Mouse (Mus musculus) heart, embryonic 14.5 days (tissue): Measurements from ENCODE around the gene Slc2a9. TPM values are rescaled to one million over a fixed set of nuclear protein-coding genes. Genes with fewer than 3 reads are reported as not detected.

Experiments used
- ATAC-seq: fragments of 200-750 bp; cut with Nextera tagmentation; 2 replicates; pipeline ENCODE4 v1.8.0; 2017; ENCODE audit warnings: low read depth, moderate TSS enrichment; ENCODE audit not compliant: insufficient number of reproducible peaks, insufficient read depth, low FRiP score
- H3K27ac ChIP-seq, 2 experiments: fragments of 200-500 bp in 1 of 2; fragments of 300-500 bp in 1 of 2; sonication (generic) in 1 of 2; replicated peaks in 1 of 2; 2 replicates each; pipeline ENCODE4 v1.5.1; 2012 to 2014; ENCODE audit warnings: low read depth in 2 of 2, low read length in 2 of 2, control low read depth in 1 of 2, mild to moderate bottlenecking in 1 of 2, mixed read lengths in 1 of 2; ENCODE audit not compliant: control insufficient read depth in 1 of 2, insufficient read depth in 1 of 2
- H3K27me3 ChIP-seq: fragments of 300-500 bp; sonication (generic); 2 replicates; pipeline ENCODE4 v1.6.1; 2014; ENCODE audit warnings: mild to moderate bottlenecking, low read length, control low read depth; ENCODE audit not compliant: control insufficient read depth, insufficient read depth
- H3K36me3 ChIP-seq: fragments of 300-500 bp; sonication (generic); 2 replicates; pipeline ENCODE4 v1.6.1; 2014; ENCODE audit warnings: mild to moderate bottlenecking, control low read depth, low read length, mixed read lengths; ENCODE audit not compliant: control insufficient read depth, insufficient read depth
- H3K4me1 ChIP-seq, 2 experiments: fragments of 200-500 bp in 1 of 2; fragments of 300-500 bp in 1 of 2; sonication (generic) in 1 of 2; 2 replicates each; pipeline ENCODE4 v1.6.1; 2012 to 2014; ENCODE audit warnings: low read length in 2 of 2, control low read depth in 1 of 2, mixed read lengths in 1 of 2; ENCODE audit not compliant: control insufficient read depth in 2 of 2, insufficient read depth in 2 of 2
- H3K4me2 ChIP-seq: fragments of 300-500 bp; sonication (generic); 2 replicates; pipeline ENCODE4 v1.6.1; 2014; ENCODE audit warnings: mild to moderate bottlenecking, low read length
- H3K4me3 ChIP-seq, 2 experiments: fragments of 200-500 bp in 1 of 2; fragments of 300-500 bp in 1 of 2; sonication (generic) in 1 of 2; 2 replicates each; pipeline ENCODE4 v1.5.1; 2012 to 2014; ENCODE audit warnings: low read length in 2 of 2, mild to moderate bottlenecking in 2 of 2, control low read depth in 1 of 2, low read depth in 1 of 2, moderate library complexity in 1 of 2; ENCODE audit not compliant: control insufficient read depth in 1 of 2, insufficient read depth in 1 of 2
- H3K9ac ChIP-seq: fragments of 300-500 bp; sonication (generic); 2 replicates; pipeline ENCODE4 v1.6.1; 2014; ENCODE audit warnings: mild to moderate bottlenecking, low read length
- H3K9me3 ChIP-seq: fragments of 300-500 bp; sonication (generic); 2 replicates; pipeline ENCODE4 v1.6.1; 2016; ENCODE audit warnings: low read length, control low read depth; ENCODE audit not compliant: control insufficient read depth
- WGBS: fragments of 180-500 bp; shearing (Covaris S2); extraction: QIAGEN DNeasy Blood & Tissue Kit; methylation state at CpG from one replicate; pipeline ENCODE4 v1.1.7; 2014; 5-methylcytosine and 5-hydroxymethylcytosine counted together
- polyA plus RNA-seq: library from polyadenylated mRNA; unstranded; fragments of >200 nt; fragmentation: Nextera tagmentation; extraction: Ambion mirVana; gene quantifications from 2 replicates; pipeline ENCODE4 v1.2.1, GENCODE M21; 2014

The Slc2a9 gene
- polyA plus RNA-seq, 1 experiment from 2014 or later = 0.32 TPM

DNA sequence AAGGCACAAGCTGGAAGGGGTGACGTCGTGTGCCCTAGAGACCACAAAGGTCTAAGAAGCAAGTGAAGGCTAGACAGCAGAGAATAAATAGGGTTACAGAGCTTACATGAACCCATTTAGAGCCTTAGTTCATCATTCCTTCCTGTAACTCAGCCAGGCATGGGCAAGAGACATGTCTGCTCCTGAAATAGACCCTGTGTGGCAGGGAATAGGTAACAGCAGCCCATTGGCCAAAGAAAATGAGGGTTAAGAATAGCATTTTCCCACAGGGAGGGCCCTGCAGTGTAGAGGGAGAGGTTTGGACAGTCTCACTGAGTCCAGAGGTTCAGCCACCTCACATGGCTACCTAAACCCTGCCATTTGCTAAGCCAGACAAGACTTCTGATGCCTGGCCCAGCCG, 38.8 kb upstream of the Slc2a9 start:
- WGBS = 71% methylated on average over 3 of the region's 3 CpGs

DNA sequence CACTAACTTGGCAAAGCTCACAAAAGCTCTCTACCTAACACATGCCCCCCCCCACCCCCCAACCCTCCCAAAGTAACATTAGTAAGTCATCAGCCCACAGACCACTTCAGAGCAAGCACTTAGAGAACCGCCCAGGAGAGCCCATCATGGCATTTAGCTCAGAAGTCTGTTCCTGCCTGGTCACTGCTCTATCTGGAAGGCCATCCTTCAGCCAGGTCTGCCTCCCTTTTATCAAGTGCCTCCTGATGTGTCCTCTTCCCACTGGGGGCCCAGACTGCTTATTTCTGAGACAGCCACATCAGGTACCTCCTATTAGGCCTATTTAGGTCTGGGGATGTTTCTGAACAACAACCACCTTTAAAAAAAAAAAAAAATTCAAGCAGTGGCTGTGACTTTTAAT, 38.0 kb upstream of the Slc2a9 start:
- no peak overlapping the region for H3K9ac ChIP-seq

More for the DNA sequence above, 38.8 kb upstream of the Slc2a9 start:
- no peaks in the 10 kb centered on the region for H3K9me3 ChIP-seq
- ATAC-seq = no peak; the same call in 1 of the 2 replicates
- no peak overlapping the region for H3K4me2 ChIP-seq
- no peaks in the 10 kb centered on the region for H3K27me3 ChIP-seq
- H3K36me3 ChIP-seq = peaks cover 100% of the 10 kb centered on the region
- no peak overlapping the region for H3K4me3 ChIP-seq
- H3K27ac ChIP-seq = peak overlapping the region; percentile 34 to 35; a peak in 3 of 4 replicates
- peaks cover 9 to 40% of the 10 kb centered on the region in 2 experiments for H3K4me1 ChIP-seq
- no peak overlapping the region for H3K9ac ChIP-seq

DNA sequence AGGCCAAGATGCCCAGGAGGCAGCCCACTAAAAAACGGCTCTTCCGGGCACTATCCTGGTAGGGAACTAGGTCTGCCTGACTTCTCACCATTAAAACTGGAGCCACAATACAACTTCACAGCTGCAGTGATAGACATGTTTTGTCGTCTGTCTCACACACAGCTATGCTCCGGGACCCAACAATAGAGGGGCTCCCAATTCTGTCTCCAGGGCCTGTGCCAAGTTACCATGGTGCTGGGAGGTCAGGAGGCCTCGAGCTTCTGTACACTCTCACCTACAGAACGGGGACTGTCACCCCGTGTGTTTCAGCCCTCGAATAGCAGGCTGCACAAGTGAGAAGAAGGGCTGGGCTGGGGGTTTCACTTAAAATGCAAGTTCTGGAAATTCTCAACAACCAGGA, 35.6 kb upstream of the Slc2a9 start:
- no peak overlapping the region for H3K9ac ChIP-seq
- no peak overlapping the region for H3K27ac ChIP-seq
- no peak overlapping the region for H3K4me3 ChIP-seq
- H3K4me2 ChIP-seq = no peak overlapping the region
- peaks cover 100% of the 10 kb centered on the region for H3K36me3 ChIP-seq
- no peak for ATAC-seq
- H3K4me1 ChIP-seq = peaks cover 6 to 14% of the 10 kb centered on the region in 2 experiments
- no peaks in the 10 kb centered on the region for H3K27me3 ChIP-seq
- no peaks in the 10 kb centered on the region for H3K9me3 ChIP-seq
- 86% methylated on average over 8 of the region's 8 CpGs for WGBS

More for the DNA sequence above, 38.0 kb upstream of the Slc2a9 start:
- Histone ChIP-seq H3K27me3 (no peaks in the 10 kb centered on the region), H3K4me3 (no peak overlapping the region), H3K36me3 (peaks cover 100% of the 10 kb centered on the region), H3K27ac (no peak overlapping the region), H3K4me1 (peaks cover 8 to 34% of the 10 kb centered on the region in 2 experiments), H3K9me3 (no peaks in the 10 kb centered on the region), H3K4me2 (no peak overlapping the region)
- ATAC-seq = no peak
- 86% methylated on average over 1 of the region's 1 CpGs for WGBS

DNA sequence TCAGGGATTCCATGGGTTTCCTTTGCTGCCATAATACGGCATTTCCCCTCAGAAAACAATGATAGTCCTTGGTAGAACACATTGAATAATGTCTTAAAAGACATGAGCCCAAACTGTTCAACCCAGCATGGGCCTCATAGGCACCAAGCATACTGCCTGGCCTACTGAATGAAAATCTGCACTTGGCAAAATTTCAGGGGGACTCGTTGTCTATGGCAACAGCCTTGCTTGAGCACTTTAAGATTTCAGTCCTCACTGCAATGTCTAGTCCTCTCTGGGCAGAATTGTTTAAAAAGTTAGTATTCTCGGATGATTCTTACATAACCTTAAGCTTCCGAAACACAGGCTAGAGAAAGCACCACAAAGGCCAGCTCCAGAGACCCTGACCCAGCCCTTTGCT, 34.9 kb upstream of the Slc2a9 start:
- 86% methylated on average over 4 of the region's 4 CpGs for WGBS
- H3K36me3 ChIP-seq = peaks cover 100% of the 10 kb centered on the region
- no peak for ATAC-seq

DNA sequence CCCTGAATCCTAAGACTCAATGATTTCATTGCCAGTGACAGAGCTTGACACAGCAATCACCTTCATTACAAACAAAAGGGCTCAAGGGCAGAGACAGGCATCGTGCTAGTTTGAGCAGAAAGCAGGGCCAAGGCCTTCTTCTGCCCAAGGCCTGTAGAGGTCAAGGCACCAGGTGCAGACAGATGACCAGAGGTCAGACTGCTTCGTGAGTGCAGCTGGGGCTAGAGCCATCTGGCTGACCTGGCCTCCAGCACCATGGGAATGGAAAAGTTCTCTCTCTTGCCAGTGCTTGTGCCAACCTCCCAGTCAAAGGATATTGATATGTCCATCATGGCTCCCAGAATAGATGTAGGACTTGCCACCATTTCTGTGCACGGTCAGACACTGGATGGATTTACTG, 33.9 kb upstream of the Slc2a9 start:
- Histone ChIP-seq H3K4me3 (no peak overlapping the region), H3K4me2 (no peak overlapping the region), H3K9ac (no peak overlapping the region), H3K27me3 (no peaks in the 10 kb centered on the region), H3K9me3 (no peaks in the 10 kb centered on the region), H3K27ac (no peak overlapping the region), H3K4me1 (peaks cover 2 to 7% of the 10 kb centered on the region in 2 experiments; a peak in 3 of 4 replicates), H3K36me3 (peaks cover 100% of the 10 kb centered on the region)
- no peak for ATAC-seq
- 83% methylated on average over 3 of the region's 3 CpGs for WGBS

More for the DNA sequence above, 34.9 kb upstream of the Slc2a9 start:
- H3K9me3 ChIP-seq = no peaks in the 10 kb centered on the region
- H3K27me3 ChIP-seq = no peaks in the 10 kb centered on the region
- H3K4me3 ChIP-seq = no peak overlapping the region
- peaks cover 6 to 10% of the 10 kb centered on the region in 2 experiments; a peak in 3 of 4 replicates for H3K4me1 ChIP-seq
- no peak overlapping the region for H3K9ac ChIP-seq
- no peak overlapping the region for H3K4me2 ChIP-seq
- H3K27ac ChIP-seq = no peak overlapping the region

DNA sequence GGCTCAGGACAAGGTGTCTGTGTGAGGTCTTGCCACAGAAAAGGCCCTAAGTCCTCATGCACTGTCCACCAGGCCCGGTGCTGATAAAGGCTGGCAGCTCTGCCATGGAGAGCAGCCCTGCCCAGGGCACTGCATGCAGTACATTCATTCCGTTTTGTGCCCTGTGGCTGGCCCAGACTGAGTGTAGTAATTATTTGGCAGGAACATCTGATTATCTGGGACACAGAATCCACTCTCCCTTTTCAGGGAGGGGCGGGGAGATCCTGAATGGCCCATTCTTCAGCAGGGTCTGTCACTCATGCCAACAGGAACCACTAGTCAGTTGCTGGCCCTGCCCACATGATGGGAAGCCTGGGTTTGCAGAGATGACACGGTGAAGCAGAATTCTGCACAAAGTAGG, 29.1 kb upstream of the Slc2a9 start:
- Histone ChIP-seq H3K9me3 (no peaks in the 10 kb centered on the region), H3K4me3 (no peak overlapping the region), H3K36me3 (peaks cover 100% of the 10 kb centered on the region), H3K4me2 (no peak overlapping the region), H3K4me1 (no peaks in the 10 kb centered on the region), H3K27ac (no peak overlapping the region), H3K27me3 (no peaks in the 10 kb centered on the region), H3K9ac (no peak overlapping the region)
- whole genome bisulfite sequencing = 78% methylated on average over 4 of the region's 4 CpGs
- no peak for ATAC-seq

DNA sequence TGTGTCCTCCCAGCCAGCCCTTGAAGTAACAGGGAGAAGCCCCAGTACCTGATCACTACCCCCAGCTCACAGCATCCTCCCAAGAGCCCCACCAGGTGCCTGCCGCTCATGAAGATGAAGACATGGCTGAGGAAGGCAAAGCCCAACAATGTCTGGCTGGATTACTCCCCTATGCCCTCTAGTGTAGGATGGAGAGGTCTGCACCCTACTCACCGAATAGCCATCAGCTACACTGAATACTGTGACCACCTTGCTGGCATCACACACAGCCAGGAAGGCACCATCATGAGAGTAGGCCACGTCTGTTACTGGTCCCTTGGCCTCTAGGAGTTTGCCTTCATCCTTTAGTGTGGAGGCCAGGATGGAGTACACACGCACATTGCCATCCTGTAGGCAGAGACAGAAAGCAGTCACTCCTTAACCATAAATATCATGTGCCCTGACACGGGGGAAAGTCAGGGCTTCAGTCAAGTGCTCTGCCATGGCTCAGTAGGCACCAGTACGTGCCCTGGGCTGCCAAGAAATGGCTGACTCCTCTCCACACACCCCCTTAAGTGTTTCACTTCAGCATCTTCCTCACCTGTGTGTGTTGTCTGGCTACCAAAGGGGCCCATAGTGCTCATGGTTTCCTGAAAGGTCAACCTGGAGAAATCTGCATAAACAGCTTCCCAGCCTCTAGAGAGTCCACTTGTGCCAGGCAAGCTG, 26.9 kb upstream of the Slc2a9 start:
- H3K36me3 ChIP-seq = peaks cover 100% of the 10 kb centered on the region
- no peak overlapping the region for H3K27ac ChIP-seq
- H3K27me3 ChIP-seq = no peaks in the 10 kb centered on the region
- H3K4me1 ChIP-seq = no peaks in the 10 kb centered on the region
- WGBS = 76% methylated on average over 6 of the region's 6 CpGs
- no peak for ATAC-seq
- H3K9me3 ChIP-seq = no peaks in the 10 kb centered on the region
- no peak overlapping the region for H3K4me3 ChIP-seq
- H3K4me2 ChIP-seq = no peak overlapping the region
- no peak overlapping the region for H3K9ac ChIP-seq

DNA sequence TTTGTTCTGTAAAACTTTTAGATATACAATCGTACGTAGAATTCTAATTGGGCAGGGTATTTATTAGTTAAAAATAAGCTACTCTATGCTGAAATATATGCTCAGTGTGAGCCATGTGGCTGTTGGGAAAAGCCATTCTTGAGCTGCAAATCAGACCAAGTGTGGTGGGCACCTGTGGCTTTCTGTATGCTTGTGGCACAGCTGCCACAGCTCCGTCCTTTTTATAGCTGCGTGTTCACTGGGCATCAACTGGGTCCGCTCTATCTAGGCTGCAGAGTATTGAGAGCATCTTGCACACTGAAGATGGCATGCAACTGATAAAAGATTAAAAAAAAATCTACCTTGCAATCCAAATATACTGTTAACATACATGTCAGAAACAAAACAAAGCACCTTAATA, 20.0 kb upstream of the Slc2a9 start:
- no peaks in the 10 kb centered on the region for H3K27me3 ChIP-seq
- WGBS = 93% methylated on average over 5 of the region's 5 CpGs
- H3K4me1 ChIP-seq = no peaks in the 10 kb centered on the region
- H3K9ac ChIP-seq = no peak overlapping the region
- H3K36me3 ChIP-seq = peaks cover 45% of the 10 kb centered on the region
- no peak for ATAC-seq
- H3K9me3 ChIP-seq = no peaks in the 10 kb centered on the region
- H3K4me2 ChIP-seq = no peak overlapping the region
- H3K4me3 ChIP-seq = no peak overlapping the region
- H3K27ac ChIP-seq = no peak overlapping the region
